Mouse (Mus musculus) frontal cortex, adult 2 months (tissue): ENCODE measurements around the gene Mri1. TPM values are rescaled to one million over a fixed set of nuclear protein-coding genes. Genes with fewer than 3 reads are reported as not detected.
"Not testable (repeated sequence)": the region's sequence is repeated elsewhere in the genome, so short reads cannot be mapped to it uniquely, and the experiment has no call there.

ENCODE experiments used
- DNase-seq, 2 experiments: peaks; one replicate each; pipeline ENCODE4 v3.0.0; 2022; ENCODE audit warnings: low spot score in 1 of 2; ENCODE audit errors: extremely low spot score in 1 of 2
- polyA plus RNA-seq: library from polyadenylated mRNA; depleted of rRNA; stranded (reverse); fragments of >200 nt; gene quantifications from 2 replicates; pipeline ENCODE4 v1.2.3, GENCODE M21; 2012; rRNA removed

Mri1 gene
- polyA plus RNA-seq, result 26.0 and 30.5 TPM in 2 replicates

DNA sequence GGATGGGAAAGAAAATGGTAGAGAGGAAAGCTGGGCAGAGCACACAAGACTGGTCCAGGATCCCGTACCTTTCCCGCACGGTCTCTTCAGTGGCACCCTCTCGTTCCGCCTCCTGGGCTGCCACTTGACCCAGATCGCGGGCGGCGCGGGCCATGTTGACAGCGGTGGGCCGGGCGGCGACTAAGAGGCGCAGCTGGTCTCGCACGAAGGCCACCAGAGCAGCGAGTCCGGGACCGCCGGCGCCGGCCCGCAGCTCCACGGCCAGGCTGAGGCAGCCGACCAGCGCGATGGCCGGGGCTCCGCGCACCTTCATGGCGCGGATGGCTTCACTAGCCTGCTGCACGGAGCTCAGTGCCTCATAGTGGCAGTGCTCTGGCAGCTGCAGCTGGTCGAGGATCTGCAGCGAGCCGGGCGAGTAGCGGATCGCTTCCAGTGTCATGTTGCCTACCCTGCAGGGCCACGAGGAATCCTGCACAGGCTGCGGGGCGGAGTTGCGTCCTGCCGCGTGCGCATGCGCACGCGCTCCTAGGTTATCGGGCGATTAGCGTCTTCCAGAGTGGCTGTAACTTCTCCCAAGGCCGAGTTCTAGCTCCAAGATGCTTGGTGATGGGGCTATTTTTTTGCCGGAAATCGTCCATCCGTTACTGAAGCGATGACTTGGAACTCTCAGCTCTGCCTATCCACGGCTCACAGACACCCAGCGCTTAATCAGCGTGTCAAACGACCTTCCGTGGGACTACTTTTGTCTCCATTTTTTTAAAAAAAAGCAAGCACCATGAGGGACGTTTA, at the start of gene Mri1:
TSS of gene Mri1 (minus strand) at position 505 of the 789 bp plus-strand sequence.
- peak; percentile 51 to 77 for DNase-seq

DNA sequence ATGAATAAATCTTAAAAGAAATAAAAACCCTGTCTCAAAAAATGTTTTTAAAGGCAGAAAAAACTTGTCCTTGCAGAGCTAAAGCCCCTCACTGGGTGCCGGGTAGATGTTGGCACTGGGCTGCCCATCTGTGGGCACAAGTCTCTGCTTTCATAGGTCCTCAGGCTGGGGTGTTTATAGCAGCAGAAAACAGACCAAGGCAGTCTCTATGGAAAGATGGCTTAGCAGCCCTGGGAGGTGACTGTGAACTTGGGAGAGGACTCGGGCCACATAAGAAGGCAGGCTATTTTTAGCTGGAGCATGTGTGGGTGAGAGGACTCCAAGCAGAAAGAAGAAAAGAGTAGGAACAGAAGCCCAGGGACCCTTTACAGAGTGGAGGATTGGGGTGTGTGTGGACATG, 46.8 kb upstream of the Mri1 start:
- DNase-seq, result no peak

DNA sequence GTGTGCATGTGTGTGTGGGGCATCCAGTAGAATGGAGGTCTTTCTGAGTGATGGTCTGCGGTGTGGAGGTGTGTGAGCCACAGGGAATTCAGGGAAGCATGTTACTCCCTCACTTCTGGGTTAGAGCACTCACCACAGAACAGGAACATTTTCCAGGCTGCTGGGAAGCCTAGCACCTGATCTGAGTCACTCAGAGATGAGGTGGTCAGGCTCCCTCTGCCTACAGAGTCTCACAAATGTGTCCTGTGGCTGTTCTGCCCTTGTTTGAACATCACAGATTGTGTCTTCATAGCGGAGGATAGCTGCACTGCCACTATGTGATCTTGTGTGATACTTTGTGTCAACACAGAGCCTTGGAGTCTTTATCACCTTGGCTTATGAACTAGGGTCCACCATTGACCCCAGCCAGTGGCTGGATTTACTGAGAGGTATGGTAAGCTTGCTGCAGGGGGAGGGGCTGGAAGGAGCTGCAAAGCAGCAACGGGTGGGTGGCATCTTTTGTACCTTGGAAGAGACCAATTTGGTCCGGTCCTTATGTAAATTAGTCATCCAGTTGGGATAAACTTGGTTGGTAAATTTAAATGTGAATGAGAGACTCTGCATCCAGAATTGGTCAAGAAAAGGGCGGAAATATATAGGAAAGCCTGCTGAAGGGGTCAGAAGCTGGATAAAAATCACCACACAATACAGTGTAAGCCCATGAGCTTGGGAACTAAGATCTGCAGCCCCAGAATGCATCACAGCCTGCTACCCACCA, 40.1 kb upstream of the Mri1 start:
- DNase-seq, result no peak

DNA sequence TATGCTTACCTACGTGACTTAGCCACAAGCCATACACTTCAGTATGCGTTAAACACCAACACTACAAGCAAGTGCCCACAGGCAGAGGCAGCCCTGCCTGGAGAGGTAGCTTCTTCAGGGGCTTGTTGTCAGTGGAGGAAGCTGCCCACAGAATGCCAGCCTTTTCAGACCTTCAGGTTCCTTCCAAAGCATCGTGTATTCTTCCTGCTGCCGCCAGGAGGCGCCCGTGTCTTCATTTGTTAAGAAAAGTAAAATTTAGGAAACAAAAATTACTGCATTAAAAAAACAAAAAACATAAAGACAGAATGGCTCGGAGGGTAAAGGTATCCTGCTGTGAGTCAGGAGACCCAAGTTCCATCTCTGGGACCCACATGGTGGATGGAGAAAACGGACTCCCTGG, 34.6 kb upstream of the Mri1 start:
- peak in 1 of 2 experiments; percentile 73 for DNase-seq

DNA sequence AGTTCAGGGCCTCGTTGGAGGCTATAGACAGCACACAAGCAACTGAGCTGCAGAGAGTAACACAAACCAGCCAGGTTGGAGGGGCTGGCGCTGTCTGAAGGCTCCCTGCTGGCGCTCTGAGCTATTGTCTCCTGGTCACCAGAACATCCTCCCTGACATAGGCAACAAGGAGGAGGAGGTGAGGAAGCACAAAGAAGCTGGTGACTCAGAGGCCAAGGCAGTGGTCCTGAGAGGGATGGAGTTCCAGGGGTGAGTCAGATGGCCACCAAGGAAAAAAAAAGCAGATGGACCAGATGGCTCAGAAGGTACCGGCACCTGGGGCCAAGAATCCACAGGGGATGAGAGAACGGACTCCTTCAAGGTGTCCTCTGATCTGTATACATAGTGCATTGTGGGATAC, 34.0 kb upstream of the Mri1 start:
- DNase-seq, result no peak

DNA sequence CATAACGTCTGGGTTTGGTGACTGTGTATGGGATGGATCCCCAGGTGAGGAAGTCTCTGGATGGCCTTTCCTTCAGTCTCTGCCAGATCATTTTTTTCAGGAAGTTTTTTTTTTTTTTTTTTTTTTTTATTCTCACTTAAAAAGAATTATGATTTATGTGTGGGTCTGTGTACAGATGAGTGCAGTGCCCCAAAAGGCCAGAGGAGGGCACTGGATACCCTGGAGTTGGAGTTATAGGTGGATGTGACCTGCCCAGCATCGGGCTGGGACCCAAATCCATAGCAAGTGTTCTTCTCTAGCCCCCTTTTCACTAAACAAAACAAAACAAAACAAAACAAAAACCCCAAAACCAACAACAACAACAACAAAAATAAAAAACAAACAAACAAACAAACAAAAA, 31.8 kb upstream of the Mri1 start:
- DNase-seq, result no peak

DNA sequence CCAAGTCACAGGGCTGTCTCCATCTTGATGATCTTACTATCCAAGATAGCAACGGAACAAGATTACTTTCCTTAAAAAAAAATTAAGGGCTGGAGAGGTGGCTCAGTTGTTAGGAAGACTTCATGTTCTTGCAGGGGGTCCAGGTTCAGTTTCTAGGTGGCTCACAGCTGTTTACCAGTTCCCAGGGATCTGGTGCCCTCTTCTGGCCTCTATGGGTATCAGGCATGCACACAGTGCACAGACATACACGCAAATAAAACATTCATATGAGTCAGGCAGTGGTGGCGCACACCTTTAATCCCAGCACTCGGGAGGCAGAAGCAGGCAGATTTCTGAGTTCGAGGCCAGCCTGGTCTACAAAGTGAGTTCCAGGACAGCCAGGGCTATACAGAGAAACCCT, 28.5 kb upstream of the Mri1 start:
- not testable (repeated sequence) for DNase-seq

GRCm38 (mm10) chr8:84284608-84285063, 27.5 kb upstream of the Mri1 start:
- DNase-seq, result peak in 1 of 2 experiments; percentile 55

- no peak for DNase-seq
These were observed 23.7 kb upstream of the Mri1 start for GRCm38 (mm10) chr8:84280777-84281176.

- DNase-seq, result no peak
These were observed 19.3 kb upstream of the Mri1 start for GRCm38 (mm10) chr8:84276447-84276846.

GRCm38 (mm10) chr8:84273968-84274367, 16.8 kb upstream of the Mri1 start:
- no peak for DNase-seq

DNA sequence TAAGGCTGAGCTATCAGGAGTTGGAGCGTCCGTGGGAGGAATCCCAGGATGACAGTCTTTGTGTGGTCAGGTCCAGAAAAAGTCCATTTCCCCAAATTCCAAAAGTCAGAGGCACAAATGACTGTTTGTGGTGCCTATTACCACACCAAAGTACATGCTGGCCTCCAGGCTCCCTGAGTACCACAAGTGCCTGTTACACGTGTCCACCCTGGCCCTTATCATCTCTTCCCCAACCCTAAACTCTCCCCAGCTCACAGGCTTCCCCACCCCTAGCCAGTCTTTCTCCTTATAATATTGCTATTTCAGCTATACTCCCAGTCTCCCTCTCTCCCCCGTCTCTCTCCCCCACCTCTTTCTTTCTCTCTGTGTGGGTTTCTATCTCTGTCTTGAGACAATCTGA, 15.2 kb upstream of the Mri1 start:
- DNase-seq, result no peak

- peak; percentile 100 for DNase-seq
These were observed 13.0 kb upstream of the Mri1 start, which contains the start of gene Ccdc130 for GRCm38 (mm10) chr8:84269950-84270773. Gene Ccdc130, minus strand, starts transcription at chr8:84270380.

DNA sequence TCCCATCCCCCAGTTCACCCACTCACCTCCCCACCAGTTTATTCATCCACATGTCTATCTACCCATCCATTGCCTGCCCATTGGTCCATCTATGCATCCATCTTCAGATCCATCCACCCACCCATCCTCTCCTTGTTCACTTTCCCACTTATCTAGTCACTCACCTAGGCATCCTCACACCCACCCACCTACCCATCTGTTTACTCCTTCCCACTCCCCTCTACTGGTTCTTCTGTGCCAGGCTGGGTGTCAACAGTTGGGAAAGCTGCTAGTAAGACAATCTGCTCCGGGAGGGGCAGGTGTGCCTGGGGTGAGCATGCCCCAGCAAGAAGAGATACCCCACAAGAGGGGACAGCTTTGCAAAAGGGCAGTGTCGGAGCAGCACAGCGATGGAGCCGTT, 4.0 kb upstream of the Mri1 start:
- DNase-seq, result peak in 1 of 2 experiments; percentile 53

DNA sequence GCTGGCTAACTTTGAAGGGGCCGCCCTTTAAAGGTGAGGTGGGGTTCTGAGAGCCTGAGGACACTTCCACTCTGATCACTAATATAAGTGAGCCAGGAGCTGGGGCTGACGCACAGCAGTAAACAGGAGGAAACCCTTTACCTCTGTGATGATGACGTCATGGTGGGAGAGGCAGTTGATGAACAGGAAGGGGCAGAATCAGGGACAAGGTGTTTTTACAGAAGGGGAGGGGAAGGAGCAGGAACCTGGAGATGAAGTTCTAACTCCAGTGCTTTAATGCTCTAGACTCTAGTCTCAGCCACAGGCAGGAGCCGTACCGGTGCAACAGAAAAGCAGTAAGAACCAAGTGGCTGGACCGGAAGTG, 686 bp downstream of the Mri1 start:
- DNase-seq, result peak in 1 of 2 experiments; percentile 34

GRCm38 (mm10) chr8:84255858-84256257, 1.3 kb downstream of the Mri1 start:
- DNase-seq, result no peak

GRCm38 (mm10) chr8:84249257-84250170, 7.6 kb downstream of the Mri1 start, which contains the start of gene D8Ertd738e:
Gene D8Ertd738e, minus strand, starts transcription at chr8:84249719.
- DNase-seq, result peak; percentile 77 to 90

DNA sequence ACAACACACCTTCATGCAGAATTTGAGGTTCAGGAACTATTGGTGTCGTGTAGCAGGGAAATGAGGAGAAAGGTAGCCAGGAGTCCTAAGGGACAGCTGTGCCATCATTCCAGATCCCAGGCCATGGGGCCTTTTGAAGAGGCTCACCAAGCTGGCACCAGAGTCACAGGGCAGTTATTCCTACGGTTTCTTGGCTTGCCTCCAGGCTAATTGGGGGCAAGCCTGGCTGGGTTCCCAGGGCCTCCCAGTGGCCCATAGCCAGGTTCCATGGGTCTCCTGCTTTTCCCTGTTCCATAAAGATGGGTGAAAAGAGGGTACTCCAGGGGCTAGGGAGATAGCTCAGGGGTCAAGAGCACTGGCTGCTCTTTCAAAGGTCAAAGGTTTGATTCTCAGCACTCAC, 15.3 kb downstream of the Mri1 start:
- no peak for DNase-seq

GRCm38 (mm10) chr8:84241167-84241566, 16.0 kb downstream of the Mri1 start:
- no peak for DNase-seq
